ENCODE assay signal across 20 mouse cellular contexts in genomic region chr17:45772096-45772495, GRCm38 (mm10). TPM values are rescaled to one million over a fixed set of nuclear protein-coding genes. Genes with fewer than 3 reads are reported as not detected.
"Had no signal": no experiment of that assay in that cellular context is flagged by ENCODE, and none has a peak within 500 bp of the region (broad histone marks: within the 10 kb centered on the region; RNA-seq: fewer than 3 reads in every experiment).

No protein-coding gene starts in this region.

- H3K9me3 ChIP-seq: limb, embryonic 15.5 days; liver, embryonic 13.5 days; lung, embryonic 15.5 days; midbrain, embryonic 12.5 days; neural tube, embryonic 15.5 days had no signal

- ATAC-seq: liver, postnatal 0 days had no signal

- H3K27ac ChIP-seq: left cerebral cortex, adult 2 months; limb, embryonic 15.5 days; liver, embryonic 13.5 days; lung, embryonic 15.5 days; midbrain, embryonic 12.5 days; neural tube, embryonic 15.5 days; stomach, postnatal 0 days had no signal

- DNase-seq: kidney, postnatal 10 days; kidney, postnatal 4 days; liver, embryonic 13.5 days; liver, postnatal 0 days; lung, postnatal 14 days; right cerebral cortex, adult 18-20 months; right cerebral cortex, postnatal 25 days had no signal

- H3K36me3 ChIP-seq: limb, embryonic 15.5 days; liver, embryonic 13.5 days; lung, embryonic 15.5 days; midbrain, embryonic 12.5 days; neural tube, embryonic 15.5 days had no signal

- H3K27me3 ChIP-seq: limb, embryonic 15.5 days; lung, embryonic 15.5 days; neural tube, embryonic 15.5 days had no signal

- H3K4me3 ChIP-seq: left cerebral cortex, adult 2 months; limb, embryonic 15.5 days; liver, embryonic 13.5 days; lung, embryonic 15.5 days; midbrain, embryonic 12.5 days; neural tube, embryonic 15.5 days had no signal

RNA-seq across cellular contexts. Expression of gene 1600014C23Rik, which starts 38.5 kb away (rescaled TPM):
- total RNA-seq: layer of hippocampus, adult 8-10 months; layer of hippocampus, postnatal 14 days; left cerebral cortex, adult 2 months; megakaryocyte-erythroid progenitor cell, adult 5-6 weeks; midbrain, postnatal 0 days had no signal
- polyA plus RNA-seq: limb, embryonic 11.5 days; limb, embryonic 15.5 days; liver, embryonic 13.5 days; liver, postnatal 0 days; lung, embryonic 15.5 days; midbrain, embryonic 12.5 days; neural tube, embryonic 11.5 days; neural tube, embryonic 15.5 days; small intestine, adult 2 months; stomach, postnatal 0 days had no signal
